Mouse (Mus musculus): ENCODE results near the gene Drd5. TPM values are rescaled to one million over a fixed set of nuclear protein-coding genes. Genes with fewer than 3 reads are reported as not detected.

Drd5 gene
- polyA plus RNA-seq, 1 experiment from 2014 or later, result not detected

- WGBS, result 76% methylated on average over 2 of the region's 2 CpGs
- Histone ChIP-seq H3K27ac (no peak overlapping the region), H3K4me3 (no peak overlapping the region), H3K27me3 (ENCODE audit: insufficient read depth, poor library complexity, severe bottlenecking) (peaks cover 7% of the 10 kb centered on the region; the same call in 1 of the 2 replicates), H3K36me3 (no peaks in the 10 kb centered on the region), H3K9me3 (no peaks in the 10 kb centered on the region), H3K4me1 (peaks cover 3% of the 10 kb centered on the region)
- DNase-seq (ENCODE audit: low spot score), result no peak
Observed at GRCm38 (mm10) chr5:38305241-38305640, 13.9 kb upstream of the Drd5 start.

GRCm38 (mm10) chr5:38307255-38308101 is 11.7 kb upstream of the Drd5 start:
- no peaks in the 10 kb centered on the region for H3K9me3 ChIP-seq
- no peaks in the 10 kb centered on the region for H3K36me3 ChIP-seq
- H3K27me3 ChIP-seq (ENCODE audit: insufficient read depth, poor library complexity, severe bottlenecking), result peaks cover 7% of the 10 kb centered on the region; the same call in 1 of the 2 replicates
- H3K4me3 ChIP-seq, result peak overlapping the region; percentile 51
- peaks cover 3% of the 10 kb centered on the region for H3K4me1 ChIP-seq
- DNase-seq (ENCODE audit: low spot score), result peak; percentile 94
- no peak overlapping the region for H3K27ac ChIP-seq
- WGBS, result 10% methylated on average over 26 of the region's 26 CpGs

- Histone ChIP-seq H3K27me3 (ENCODE audit: insufficient read depth, poor library complexity, severe bottlenecking) (peaks cover 7% of the 10 kb centered on the region; the same call in 1 of the 2 replicates), H3K9me3 (no peaks in the 10 kb centered on the region), H3K36me3 (no peaks in the 10 kb centered on the region), H3K4me3 (no peak overlapping the region), H3K27ac (no peak overlapping the region), H3K4me1 (peaks cover 3% of the 10 kb centered on the region)
- 52% methylated on average over 5 of the region's 5 CpGs for WGBS
- DNase-seq (ENCODE audit: low spot score), result no peak
Observed at GRCm38 (mm10) chr5:38308873-38309272, 10.3 kb upstream of the Drd5 start.

DNA sequence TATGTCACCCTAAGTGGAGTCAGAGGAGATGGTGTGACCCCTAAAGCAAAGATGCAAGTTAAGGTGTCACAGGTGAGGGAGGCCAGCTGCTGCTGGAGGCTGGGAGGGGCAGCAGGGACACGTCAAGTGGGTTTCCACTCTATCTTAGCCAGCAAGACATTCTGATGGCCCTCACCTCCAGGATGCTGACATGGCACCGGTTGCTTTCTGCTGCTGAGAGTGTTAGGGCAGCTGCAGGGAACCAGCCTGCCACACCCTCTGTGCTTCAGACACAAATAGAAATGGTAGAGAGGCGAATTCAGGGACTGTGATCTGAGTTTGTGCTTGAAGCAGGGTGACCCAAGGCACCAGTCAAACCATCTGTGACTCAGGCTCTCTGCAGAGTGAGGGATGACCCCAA is 9.4 kb upstream of the Drd5 start:
- Histone ChIP-seq H3K36me3 (no peaks in the 10 kb centered on the region), H3K4me1 (peaks cover 3% of the 10 kb centered on the region), H3K4me3 (no peak overlapping the region), H3K9me3 (no peaks in the 10 kb centered on the region), H3K27me3 (ENCODE audit: insufficient read depth, poor library complexity, severe bottlenecking) (peaks cover 13% of the 10 kb centered on the region), H3K27ac (no peak overlapping the region)
- DNase-seq (ENCODE audit: low spot score), result no peak
- whole genome bisulfite sequencing, result 60% methylated on average over 3 of the region's 3 CpGs

DNA sequence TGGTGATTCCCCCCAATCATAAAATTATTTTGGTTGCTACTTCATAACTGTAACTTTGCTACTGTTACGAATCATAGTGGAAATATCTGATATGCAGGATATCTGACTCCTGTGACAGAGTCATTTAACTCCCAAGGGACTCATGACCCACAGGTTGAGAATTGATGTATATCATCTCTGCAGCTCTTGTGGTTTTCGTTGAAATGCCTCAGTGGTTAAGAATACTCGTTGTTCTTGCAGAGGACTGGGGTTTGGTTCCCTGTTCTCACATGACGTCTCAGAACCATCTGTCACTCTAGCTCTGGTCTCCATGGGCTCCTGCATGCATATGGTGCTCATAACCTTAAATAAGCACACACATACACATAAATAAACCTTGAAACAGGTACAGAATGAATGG is 14.2 kb downstream of the Drd5 start:
- H3K27me3 ChIP-seq (ENCODE audit: insufficient read depth, poor library complexity, severe bottlenecking), result peaks cover 7% of the 10 kb centered on the region; the same call in 1 of the 2 replicates
- H3K9me3 ChIP-seq, result no peaks in the 10 kb centered on the region
- no peaks in the 10 kb centered on the region for H3K36me3 ChIP-seq
- WGBS, result 75% methylated on average over 4 of the region's 4 CpGs
- no peak for DNase-seq (ENCODE audit: low spot score)
- H3K4me1 ChIP-seq, result no peaks in the 10 kb centered on the region
- H3K27ac ChIP-seq, result no peak overlapping the region
- H3K4me3 ChIP-seq, result no peak overlapping the region

- 29% methylated on average over 1 of the region's 1 CpGs for WGBS
Observed at GRCm38 (mm10) chr5:38334582-38334981, 15.4 kb downstream of the Drd5 start.

GRCm38 (mm10) chr5:38343101-38343500 is 23.9 kb downstream of the Drd5 start:
- H3K9me3 ChIP-seq, result no peaks in the 10 kb centered on the region
- H3K27me3 ChIP-seq (ENCODE audit: insufficient read depth, poor library complexity, severe bottlenecking), result no peaks in the 10 kb centered on the region
- no peak overlapping the region for H3K4me3 ChIP-seq
- WGBS, result 70% methylated on average over 3 of the region's 3 CpGs
- no peaks in the 10 kb centered on the region for H3K4me1 ChIP-seq
- no peak for DNase-seq (ENCODE audit: low spot score)
- no peaks in the 10 kb centered on the region for H3K36me3 ChIP-seq
- H3K27ac ChIP-seq, result no peak overlapping the region

More at GRCm38 (mm10) chr5:38334582-38334981, 15.4 kb downstream of the Drd5 start:
- Histone ChIP-seq H3K4me1 (no peaks in the 10 kb centered on the region), H3K27ac (no peak overlapping the region), H3K9me3 (no peaks in the 10 kb centered on the region), H3K27me3 (ENCODE audit: insufficient read depth, poor library complexity, severe bottlenecking) (peaks cover 7% of the 10 kb centered on the region; the same call in 1 of the 2 replicates), H3K4me3 (no peak overlapping the region), H3K36me3 (no peaks in the 10 kb centered on the region)
- DNase-seq (ENCODE audit: low spot score), result no peak

GRCm38 (mm10) chr5:38346646-38347432 is 27.7 kb downstream of the Drd5 start:
- H3K36me3 ChIP-seq, result no peaks in the 10 kb centered on the region
- no peak overlapping the region for H3K4me3 ChIP-seq
- no peak overlapping the region for H3K27ac ChIP-seq
- 35% methylated on average over 10 of the region's 10 CpGs for WGBS
- H3K4me1 ChIP-seq, result no peaks in the 10 kb centered on the region
- peak; percentile 78 for DNase-seq (ENCODE audit: low spot score)
- no peaks in the 10 kb centered on the region for H3K27me3 ChIP-seq (ENCODE audit: insufficient read depth, poor library complexity, severe bottlenecking)
- no peaks in the 10 kb centered on the region for H3K9me3 ChIP-seq

DNA sequence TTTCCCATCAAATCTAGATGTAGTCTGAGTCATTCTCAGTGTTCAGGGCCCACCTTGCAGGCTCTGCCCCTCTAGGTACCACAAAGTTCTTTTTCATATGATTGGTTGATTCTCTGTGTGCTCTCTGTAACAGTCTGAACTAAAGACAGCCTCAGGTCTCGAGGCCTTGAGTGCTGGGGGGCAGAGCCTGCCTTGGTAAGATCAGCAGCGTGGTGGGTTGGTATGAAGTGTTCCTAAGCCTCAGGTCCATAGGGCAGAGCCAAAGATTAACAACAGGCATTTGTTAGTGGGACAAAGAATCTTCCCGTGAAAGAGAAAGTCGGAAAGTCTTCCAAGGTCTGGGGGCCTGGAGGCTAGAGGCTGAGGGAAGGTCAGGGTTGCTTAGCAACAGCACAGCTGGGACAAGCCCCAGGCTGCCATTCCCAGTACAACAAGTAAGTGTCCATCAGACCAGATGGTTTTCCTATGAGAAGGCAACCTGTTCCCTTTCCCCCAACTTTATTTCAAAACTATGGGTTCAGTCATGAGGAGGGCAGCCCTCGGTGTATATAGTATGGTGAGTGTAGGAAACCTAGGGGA is 31.3 kb downstream of the Drd5 start:
- Histone ChIP-seq H3K4me3 (no peak overlapping the region), H3K4me1 (no peaks in the 10 kb centered on the region), H3K36me3 (no peaks in the 10 kb centered on the region), H3K9me3 (no peaks in the 10 kb centered on the region), H3K27me3 (ENCODE audit: insufficient read depth, poor library complexity, severe bottlenecking) (no peaks in the 10 kb centered on the region), H3K27ac (no peak overlapping the region)
- no peak for DNase-seq (ENCODE audit: low spot score)
- WGBS, result 62% methylated on average over 5 of the region's 5 CpGs

GRCm38 (mm10) chr5:38356927-38357326 is 37.8 kb downstream of the Drd5 start:
- H3K9me3 ChIP-seq, result no peaks in the 10 kb centered on the region
- H3K27ac ChIP-seq, result no peak overlapping the region
- H3K4me1 ChIP-seq, result no peaks in the 10 kb centered on the region
- 63% methylated on average over 3 of the region's 3 CpGs for WGBS
- H3K4me3 ChIP-seq, result no peak overlapping the region
- peaks cover 11% of the 10 kb centered on the region; the same call in 1 of the 2 replicates for H3K27me3 ChIP-seq (ENCODE audit: insufficient read depth, poor library complexity, severe bottlenecking)
- no peak for DNase-seq (ENCODE audit: low spot score)
- H3K36me3 ChIP-seq, result no peaks in the 10 kb centered on the region

GRCm38 (mm10) chr5:38359716-38360115 is 40.5 kb downstream of the Drd5 start:
- H3K27me3 ChIP-seq (ENCODE audit: insufficient read depth, poor library complexity, severe bottlenecking), result peaks cover 31% of the 10 kb centered on the region; the same call in 1 of the 2 replicates
- no peaks in the 10 kb centered on the region for H3K36me3 ChIP-seq
- no peak overlapping the region for H3K27ac ChIP-seq
- no peak for DNase-seq (ENCODE audit: low spot score)
- no peak overlapping the region for H3K4me3 ChIP-seq
- WGBS, result 83% methylated on average over 2 of the region's 2 CpGs
- H3K4me1 ChIP-seq, result no peaks in the 10 kb centered on the region
- H3K9me3 ChIP-seq, result no peaks in the 10 kb centered on the region

DNA sequence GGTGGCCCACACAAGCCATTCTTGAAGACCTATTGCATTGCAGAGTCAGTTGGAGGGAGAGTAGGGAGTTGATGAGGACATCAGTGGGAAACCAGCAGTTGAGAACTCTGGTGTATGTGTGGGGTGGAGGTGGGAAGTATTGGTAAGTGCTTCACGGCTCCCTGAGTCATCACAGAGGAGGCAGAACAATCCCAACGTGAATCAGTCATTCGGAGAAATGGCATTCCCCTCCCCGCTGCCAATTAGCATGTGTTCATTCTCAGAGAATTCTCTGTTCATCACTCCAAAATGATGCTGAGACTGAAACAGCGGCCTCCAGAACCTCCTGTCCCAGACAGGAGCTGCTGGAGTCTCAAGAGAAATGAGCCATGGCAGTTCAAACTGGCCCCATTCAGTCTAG is 45.2 kb downstream of the Drd5 start:
- no peaks in the 10 kb centered on the region for H3K9me3 ChIP-seq
- peaks cover 42% of the 10 kb centered on the region; the same call in 1 of the 2 replicates for H3K27me3 ChIP-seq (ENCODE audit: insufficient read depth, poor library complexity, severe bottlenecking)
- WGBS, result 73% methylated on average over 5 of the region's 5 CpGs
- peaks cover 24% of the 10 kb centered on the region for H3K4me1 ChIP-seq
- no peak overlapping the region for H3K4me3 ChIP-seq
- no peak for DNase-seq (ENCODE audit: low spot score)
- no peak overlapping the region for H3K27ac ChIP-seq
- H3K36me3 ChIP-seq, result no peaks in the 10 kb centered on the region

- WGBS, result 35% methylated on average over 2 of the region's 2 CpGs
- peaks cover 42% of the 10 kb centered on the region; the same call in 1 of the 2 replicates for H3K27me3 ChIP-seq (ENCODE audit: insufficient read depth, poor library complexity, severe bottlenecking)
- H3K4me3 ChIP-seq, result no peak overlapping the region
- H3K9me3 ChIP-seq, result no peaks in the 10 kb centered on the region
- H3K27ac ChIP-seq, result no peak overlapping the region
- DNase-seq (ENCODE audit: low spot score), result no peak
- peaks cover 24% of the 10 kb centered on the region for H3K4me1 ChIP-seq
- H3K36me3 ChIP-seq, result no peaks in the 10 kb centered on the region
Observed at GRCm38 (mm10) chr5:38365521-38365920, 46.4 kb downstream of the Drd5 start.

Data from heart, embryonic 10.5 days (tissue).